Mouse (Mus musculus): Measurements from ENCODE around the gene Prss33. TPM values are rescaled to one million over a fixed set of nuclear protein-coding genes. Genes with fewer than 3 reads are reported as not detected.

Prss33 gene
- total and polyA plus RNA-seq, 3 experiments: not detected

- no peaks in the 10 kb centered on the region for H3K79me2 ChIP-seq (replicated peaks; ENCODE audit: control insufficient read depth, extremely low read depth, insufficient read depth, poor library complexity, severe bottlenecking)
- peaks cover 4 to 5% of the 10 kb centered on the region in 2 experiments; a peak in 1 of 4 replicates for H3K4me1 ChIP-seq (ENCODE audit: control insufficient read depth in 1 of 2, insufficient read depth in 2 of 2)
- no peaks in the 10 kb centered on the region for H3K27me3 ChIP-seq (replicated peaks)
- H3K9me3 ChIP-seq (replicated peaks; ENCODE audit: low read length): no peaks in the 10 kb centered on the region
- H3K9ac ChIP-seq (ENCODE audit: insufficient read depth, low read depth): no peak overlapping the region
- H3K36me3 ChIP-seq (replicated peaks in 1 of 2; ENCODE audit: control insufficient read depth in 1 of 2, insufficient read depth in 1 of 2, low read length in 1 of 2): no peaks in the 10 kb centered on the region
- dilution Hi-C loops (cut with MboI; ENCODE audit: extremely low pct_ligation_motif_present, extremely low pct_unique_long_range_greater_than_20kb, low sequenced_read_pairs): no loop called here
- in situ Hi-C loops (cut with MboI; ENCODE audit: low pct_ligation_motif_present, low pct_unique_long_range_greater_than_20kb, low sequenced_read_pairs): no loop called here
- no peak overlapping the region for H3K27ac ChIP-seq (ENCODE audit: insufficient read depth, low read depth)
- TF ChIP-seq SMC3 (IDR thresholded peaks at IDR 0.05; ENCODE audit: low read depth, low read length): 0 out of 2 replicates have a peak, but pooled peaks have one; percentile 18
- TF ChIP-seq POLR2AphosphoS2 (IDR thresholded peaks at IDR 0.05; ENCODE audit: low read depth, low read length): no peak
- no peak for TF ChIP-seq TBP (conservative IDR thresholded peaks at IDR 0.05; ENCODE audit: low read depth, low read length)
- no peak for TF ChIP-seq ZC3H11A (IDR thresholded peaks at IDR 0.05; ENCODE audit: low read depth, low read length)
- TF ChIP-seq USF1 (IDR thresholded peaks at IDR 0.05; ENCODE audit: low read depth, low read length): no peak
- peak in 1 of 2 experiments; percentile 50; a peak in 2 of 4 replicates for TF ChIP-seq CTCF (conservative IDR thresholded peaks at IDR 0.05 in 1 of 2, IDR thresholded peaks at IDR 0.05 in 1 of 2; ENCODE audit: low read depth in 2 of 2, low read length in 2 of 2)
- no peak for TF ChIP-seq NRF1 (IDR thresholded peaks at IDR 0.05; ENCODE audit: low read depth, low read length)
- TF ChIP-seq RAD21 (IDR thresholded peaks at IDR 0.05; ENCODE audit: low read depth, low read length): no peak; the same call in 1 of the 2 replicates
- TF ChIP-seq JUND (conservative IDR thresholded peaks at IDR 0.05; ENCODE audit: low read depth, low read length): no peak
- H3K4me2 ChIP-seq (ENCODE audit: insufficient read depth, low read depth, poor library complexity, severe bottlenecking): no peak overlapping the region
- H3K4me3 ChIP-seq (replicated peaks in 1 of 3; ENCODE audit: low read depth in 2 of 3, low read length in 2 of 3, poor library complexity in 1 of 3): peak overlapping the region in 1 of 3 experiments; percentile 11
- DNase-seq (ENCODE audit: extremely low read depth): no peak
Measured at GRCm38 (mm10) chr17:23843141-23843811, 7.4 kb upstream of the Prss33 start.

- Histone ChIP-seq H3K9me3 (replicated peaks; ENCODE audit: low read length) (no peaks in the 10 kb centered on the region), H3K27ac (ENCODE audit: insufficient read depth, low read depth) (no peak overlapping the region), H3K27me3 (replicated peaks) (no peaks in the 10 kb centered on the region), H3K4me3 (replicated peaks in 1 of 3; ENCODE audit: low read depth in 2 of 3, low read length in 2 of 3, poor library complexity in 1 of 3) (no peak overlapping the region), H3K36me3 (replicated peaks in 1 of 2; ENCODE audit: control insufficient read depth in 1 of 2, insufficient read depth in 1 of 2, low read length in 1 of 2) (no peaks in the 10 kb centered on the region), H3K79me2 (replicated peaks; ENCODE audit: control insufficient read depth, extremely low read depth, insufficient read depth, poor library complexity, severe bottlenecking) (no peaks in the 10 kb centered on the region), H3K4me2 (ENCODE audit: insufficient read depth, low read depth, poor library complexity, severe bottlenecking) (no peak overlapping the region; the same call in 1 of the 2 replicates), H3K4me1 (ENCODE audit: control insufficient read depth in 1 of 2, insufficient read depth in 2 of 2) (peaks cover 4 to 5% of the 10 kb centered on the region in 2 experiments; a peak in 1 of 4 replicates), H3K9ac (ENCODE audit: insufficient read depth, low read depth) (no peak overlapping the region)
- dilution Hi-C loops (cut with MboI; ENCODE audit: extremely low pct_ligation_motif_present, extremely low pct_unique_long_range_greater_than_20kb, low sequenced_read_pairs): no loop called here
- no peak for TF ChIP-seq ZKSCAN1 (IDR thresholded peaks at IDR 0.05; ENCODE audit: borderline replicate concordance, low read depth, low read length)
- TF ChIP-seq RAD21 (IDR thresholded peaks at IDR 0.05; ENCODE audit: low read depth, low read length): peak; percentile 11
- TF ChIP-seq RCOR1 (conservative IDR thresholded peaks at IDR 0.05; ENCODE audit: low read depth, low read length): no peak
- no peak for TF ChIP-seq TCF12 (IDR thresholded peaks at IDR 0.05; ENCODE audit: low read depth, low read length)
- TF ChIP-seq MAZ (IDR thresholded peaks at IDR 0.05; ENCODE audit: low read depth, low read length): no peak
- TF ChIP-seq CTCF (conservative IDR thresholded peaks at IDR 0.05 in 1 of 2, IDR thresholded peaks at IDR 0.05 in 1 of 2; ENCODE audit: low read depth in 2 of 2, low read length in 2 of 2): peak; percentile 68 to 96
- peak; percentile 23; the same call in 1 of the 2 replicates for TF ChIP-seq MYC (IDR thresholded peaks at IDR 0.05; ENCODE audit: low read depth, low read length)
- peak; percentile 21; the same call in 1 of the 2 replicates for TF ChIP-seq SMC3 (IDR thresholded peaks at IDR 0.05; ENCODE audit: low read depth, low read length)
- in situ Hi-C loops (cut with MboI; ENCODE audit: low pct_ligation_motif_present, low pct_unique_long_range_greater_than_20kb, low sequenced_read_pairs): no loop called here
- peak; percentile 76 for DNase-seq (ENCODE audit: extremely low read depth)
Measured at GRCm38 (mm10) chr17:23841145-23841544, 5.3 kb upstream of the Prss33 start.
